ENCODE assay signal across 14 mouse cellular contexts in the genomic region with DNA sequence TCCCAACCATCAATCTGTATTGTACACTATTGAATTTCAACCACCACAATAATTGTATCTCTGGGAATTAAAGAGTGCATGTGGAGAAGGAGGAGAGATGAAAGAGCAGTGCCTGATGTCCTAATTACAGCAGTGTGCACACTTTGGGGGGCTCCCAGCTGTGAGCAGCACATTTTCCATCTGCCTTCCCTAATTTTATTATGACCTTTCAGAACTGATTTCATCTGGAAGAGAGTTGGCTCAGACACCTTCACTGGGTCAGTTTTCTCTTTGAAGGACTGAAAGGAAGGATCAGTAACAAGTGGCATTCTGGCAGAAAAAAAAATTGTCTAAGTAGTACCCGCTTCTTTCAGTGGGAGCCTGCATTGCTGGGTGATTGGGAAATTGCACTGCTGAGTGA.
"Had no signal": no experiment of that assay in that cellular context is flagged by ENCODE, and none has a peak within 500 bp of the region (broad histone marks: within the 10 kb centered on the region; RNA-seq: fewer than 3 reads in every experiment).

No protein-coding gene starts in this region.

- H3K27me3 ChIP-seq: liver, embryonic 13.5 days; stomach, embryonic 15.5 days had no signal

- H3K4me1 ChIP-seq: liver, embryonic 13.5 days; stomach, embryonic 15.5 days had no signal

- H3K4me2 ChIP-seq: kidney, embryonic 15.5 days; liver, embryonic 13.5 days; midbrain, embryonic 11.5 days; stomach, embryonic 15.5 days had no signal

- H3K9ac ChIP-seq: kidney, embryonic 15.5 days; liver, embryonic 13.5 days; stomach, embryonic 15.5 days had no signal

- H3K9me3 ChIP-seq: kidney, embryonic 15.5 days; liver, embryonic 13.5 days; stomach, embryonic 15.5 days had no signal

- H3K36me3 ChIP-seq: kidney, embryonic 15.5 days; liver, embryonic 13.5 days; stomach, embryonic 15.5 days had no signal

- DNase-seq: kidney, adult 8-10 months; kidney, postnatal 10 days; kidney, postnatal 36 days; liver, embryonic 13.5 days; lung, adult 2 months; lung, postnatal 14 days; lung, postnatal 4 days; midbrain, embryonic 14.5 days; right cerebral cortex, postnatal 25 days; spleen, adult 18-20 months; thymus, postnatal 25 days had no signal

- H3K4me3 ChIP-seq: kidney, embryonic 15.5 days; liver, embryonic 13.5 days; stomach, embryonic 15.5 days had no signal

- H3K27ac ChIP-seq: kidney, embryonic 15.5 days; liver, embryonic 13.5 days; stomach, embryonic 15.5 days had no signal
